Mouse (Mus musculus) heart, adult 9 months (tissue): Measurements from ENCODE around the gene Cox19.
"Not testable (repeated sequence)": the region's sequence is repeated elsewhere in the genome, so short reads cannot be mapped to it uniquely, and the experiment has no call there.

ENCODE experiments used
- DNase-seq, 2 experiments: peaks; one replicate each; pipeline ENCODE4 v3.0.0; 2022; ENCODE audit warnings: low spot score in 2 of 2

Cox19 gene

GRCm38 (mm10) chr5:139351134-139351533 lies at the start of gene Cox19:
TSS of gene Cox19 (minus strand) at chr5:139351418.
- no peak for DNase-seq

DNA sequence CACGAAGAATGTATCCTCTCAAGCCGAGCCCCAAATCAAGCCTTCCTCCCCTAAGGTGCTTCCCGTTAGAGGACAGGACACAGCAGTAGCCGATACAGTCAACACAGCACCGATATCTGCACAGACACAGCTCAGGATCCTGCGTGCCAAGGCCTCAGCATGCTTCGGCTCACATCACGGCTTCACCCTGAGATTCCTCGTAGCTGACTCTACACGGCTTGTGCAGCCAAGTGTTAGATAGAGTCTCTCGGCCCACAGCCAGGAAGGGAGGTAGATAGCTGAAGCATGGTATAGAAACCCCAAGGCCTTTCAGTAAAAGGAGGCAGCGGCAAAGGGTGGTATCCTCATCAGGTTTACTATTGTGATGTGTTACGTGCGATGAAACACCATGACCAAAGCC lies 48.8 kb upstream of the Cox19 start:
- no peak for DNase-seq

DNA sequence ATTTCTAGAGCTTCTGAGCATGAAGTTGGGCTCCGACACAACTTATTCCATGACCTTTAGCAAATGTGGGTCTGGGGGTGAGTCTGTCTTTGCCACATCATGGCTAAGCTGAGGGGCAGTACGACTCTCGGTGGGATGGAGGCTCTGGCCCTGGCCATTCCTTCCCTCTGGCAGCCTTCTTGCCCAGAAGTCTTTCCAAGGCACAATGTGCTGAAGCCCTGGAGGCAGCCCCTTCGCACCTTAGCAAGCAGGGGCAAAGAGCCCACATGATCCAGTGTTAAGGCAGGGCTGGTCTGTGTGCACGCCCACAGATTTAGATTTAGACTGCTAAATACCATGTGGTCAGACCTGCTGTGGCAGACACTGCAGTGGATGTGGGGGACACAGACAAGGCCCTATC lies 47.6 kb upstream of the Cox19 start:
- DNase-seq = no peak

GRCm38 (mm10) chr5:139397959-139398753 lies 46.9 kb upstream of the Cox19 start:
- DNase-seq = peak; percentile 88 to 97

DNA sequence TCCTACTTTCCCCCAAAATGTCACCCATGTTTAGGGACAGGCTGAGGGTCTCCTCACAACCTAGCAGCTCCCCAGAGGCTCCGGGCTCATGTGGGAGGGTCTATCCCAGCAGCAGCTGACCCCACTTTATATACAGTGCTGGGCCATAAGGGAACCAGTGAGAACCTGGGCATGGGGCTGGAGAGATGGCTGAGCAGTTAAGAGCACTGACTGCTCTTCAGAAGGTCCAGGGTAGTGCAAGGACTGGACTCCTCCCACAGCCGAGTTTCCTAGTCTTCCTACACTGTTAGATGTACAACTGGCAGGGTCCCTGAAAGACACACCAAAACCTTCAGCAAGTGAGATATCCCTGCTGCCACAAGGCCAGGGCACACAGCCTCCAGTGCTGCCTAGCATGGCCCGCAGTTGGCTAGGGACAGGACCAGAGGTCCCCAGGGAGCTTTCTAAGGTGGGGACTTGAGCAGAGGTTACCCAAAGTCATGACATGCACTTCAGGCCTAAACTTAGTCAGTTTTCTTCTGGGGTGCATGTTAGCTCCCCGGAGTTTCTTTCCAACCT lies 46.2 kb upstream of the Cox19 start:
- DNase-seq = no peak

DNA sequence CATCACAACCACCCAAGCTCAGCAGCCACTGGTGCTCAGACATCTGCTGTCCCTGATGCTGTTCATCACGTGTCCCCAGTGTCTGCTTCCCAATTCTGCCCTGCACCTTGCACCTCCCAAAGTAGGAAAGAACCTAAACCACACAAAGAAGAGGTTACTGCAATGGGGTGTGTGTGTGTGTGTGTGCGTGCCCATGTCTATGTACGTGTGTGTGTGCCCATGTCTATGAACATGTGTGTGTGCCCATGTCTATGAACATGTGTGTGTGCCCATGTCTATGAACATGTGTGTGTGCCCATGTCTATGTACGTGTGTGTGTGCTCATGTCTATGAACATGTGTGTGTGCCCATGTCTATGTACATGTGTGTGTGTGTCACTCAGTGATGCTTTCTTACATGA lies 44.3 kb upstream of the Cox19 start:
- DNase-seq = no peak

GRCm38 (mm10) chr5:139394399-139394798 lies 43.2 kb upstream of the Cox19 start:
- DNase-seq = no peak

GRCm38 (mm10) chr5:139393197-139393588 lies 42.0 kb upstream of the Cox19 start:
- DNase-seq = no peak

GRCm38 (mm10) chr5:139392219-139393196 lies 41.3 kb upstream of the Cox19 start:
- no peak for DNase-seq

DNA sequence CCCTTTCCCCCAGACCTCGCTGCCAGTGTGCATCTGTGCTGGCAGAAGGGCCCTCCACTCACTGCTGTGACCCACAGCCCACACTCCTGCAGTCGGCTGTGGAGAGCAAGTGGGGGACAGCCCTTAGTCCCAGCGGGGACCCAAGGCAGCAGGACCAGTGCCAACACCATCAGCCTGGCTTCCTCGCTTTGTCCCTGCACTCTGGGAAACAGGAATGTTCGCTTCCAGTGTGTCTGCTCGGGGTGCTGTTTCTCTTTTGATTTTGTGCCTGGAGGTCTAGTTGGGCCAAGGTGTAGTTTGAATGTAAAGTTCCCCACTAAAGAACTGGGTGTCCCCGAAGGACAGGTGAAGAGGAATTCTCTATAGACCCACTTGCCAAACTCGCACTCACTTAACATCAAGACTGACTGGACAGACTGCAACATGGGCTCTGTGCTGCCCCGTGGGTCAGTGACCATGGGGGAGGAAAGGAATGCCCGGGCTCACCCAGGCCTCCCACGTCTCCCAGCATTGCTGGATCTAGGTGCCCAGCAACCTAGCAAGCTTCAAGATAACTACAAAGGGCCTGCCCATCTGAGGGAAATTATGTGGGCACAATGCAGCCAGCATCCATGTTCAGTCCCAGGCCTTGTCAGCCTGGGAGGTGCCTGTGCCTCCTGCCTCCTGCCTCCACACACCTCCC lies 40.2 kb upstream of the Cox19 start:
- DNase-seq = no peak

GRCm38 (mm10) chr5:139390324-139391119 lies 39.3 kb upstream of the Cox19 start:
- not testable (repeated sequence) for DNase-seq

- peak; percentile 81 for DNase-seq
Observed at GRCm38 (mm10) chr5:139389676-139390061, 38.5 kb upstream of the Cox19 start.

DNA sequence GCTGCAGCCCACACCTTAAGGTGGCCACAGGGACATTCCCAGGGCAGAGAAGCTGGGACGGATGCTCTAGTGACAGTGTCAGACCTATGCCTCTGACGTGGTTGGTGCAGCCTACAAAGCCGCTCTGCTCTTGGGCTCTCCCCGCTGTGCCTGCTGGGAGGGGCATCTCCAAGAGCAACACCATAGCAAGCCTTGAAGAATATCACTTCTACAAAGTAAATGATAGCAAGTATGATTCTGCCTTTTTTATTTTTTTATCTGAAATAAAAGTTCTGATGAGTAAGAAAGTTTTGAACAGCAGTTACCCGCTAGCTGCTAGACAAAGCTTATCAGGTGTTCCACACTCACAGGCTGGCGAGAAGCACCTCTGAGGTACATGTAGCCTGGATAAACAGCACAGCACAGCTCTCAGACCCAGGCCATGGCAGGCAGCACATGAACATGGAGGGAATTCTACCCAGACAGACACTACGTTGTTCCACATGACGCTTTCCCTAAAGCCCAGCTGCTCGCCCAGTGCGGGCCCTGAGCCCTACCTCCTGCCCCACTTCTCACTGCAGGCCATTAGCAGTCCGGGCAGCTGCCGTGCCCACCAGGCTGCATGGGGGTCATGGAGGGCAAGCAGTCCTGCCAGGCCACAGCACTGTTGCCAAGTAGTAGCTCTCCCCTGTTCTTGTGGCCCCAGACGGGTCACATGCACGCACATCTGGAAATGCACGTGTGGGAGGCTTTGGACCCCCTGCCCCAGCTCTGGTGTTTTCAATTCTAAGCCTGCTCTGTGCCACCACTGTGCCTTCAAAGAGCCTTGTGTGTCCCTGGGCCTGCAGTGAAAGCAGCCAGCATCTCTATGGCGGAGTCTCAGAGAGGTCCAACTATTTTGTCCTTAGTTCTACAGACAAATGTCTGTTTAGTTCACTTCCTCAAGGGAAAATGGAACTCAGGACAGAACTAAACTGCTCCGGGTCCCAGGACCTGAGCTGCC lies 37.8 kb upstream of the Cox19 start:
- DNase-seq = no peak

DNA sequence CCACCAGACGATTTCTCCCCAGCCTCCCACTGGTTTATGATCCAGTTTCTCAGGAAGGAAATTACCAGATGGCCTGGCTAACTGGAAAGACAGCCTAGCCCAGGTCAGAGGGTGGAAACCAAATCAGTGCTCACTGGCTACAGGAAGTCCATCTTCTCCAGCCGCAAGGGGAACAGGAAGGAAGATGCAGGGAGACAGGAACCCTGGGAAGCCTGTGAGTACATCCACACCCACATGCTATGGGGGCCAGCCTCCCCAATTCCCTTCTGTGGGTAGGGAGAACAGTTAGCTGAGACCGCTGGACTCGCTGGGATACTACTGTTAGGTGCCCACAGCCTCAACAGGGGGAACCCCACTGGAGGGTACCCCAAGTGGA lies 37.0 kb upstream of the Cox19 start:
- DNase-seq = peak; percentile 65 to 83

DNA sequence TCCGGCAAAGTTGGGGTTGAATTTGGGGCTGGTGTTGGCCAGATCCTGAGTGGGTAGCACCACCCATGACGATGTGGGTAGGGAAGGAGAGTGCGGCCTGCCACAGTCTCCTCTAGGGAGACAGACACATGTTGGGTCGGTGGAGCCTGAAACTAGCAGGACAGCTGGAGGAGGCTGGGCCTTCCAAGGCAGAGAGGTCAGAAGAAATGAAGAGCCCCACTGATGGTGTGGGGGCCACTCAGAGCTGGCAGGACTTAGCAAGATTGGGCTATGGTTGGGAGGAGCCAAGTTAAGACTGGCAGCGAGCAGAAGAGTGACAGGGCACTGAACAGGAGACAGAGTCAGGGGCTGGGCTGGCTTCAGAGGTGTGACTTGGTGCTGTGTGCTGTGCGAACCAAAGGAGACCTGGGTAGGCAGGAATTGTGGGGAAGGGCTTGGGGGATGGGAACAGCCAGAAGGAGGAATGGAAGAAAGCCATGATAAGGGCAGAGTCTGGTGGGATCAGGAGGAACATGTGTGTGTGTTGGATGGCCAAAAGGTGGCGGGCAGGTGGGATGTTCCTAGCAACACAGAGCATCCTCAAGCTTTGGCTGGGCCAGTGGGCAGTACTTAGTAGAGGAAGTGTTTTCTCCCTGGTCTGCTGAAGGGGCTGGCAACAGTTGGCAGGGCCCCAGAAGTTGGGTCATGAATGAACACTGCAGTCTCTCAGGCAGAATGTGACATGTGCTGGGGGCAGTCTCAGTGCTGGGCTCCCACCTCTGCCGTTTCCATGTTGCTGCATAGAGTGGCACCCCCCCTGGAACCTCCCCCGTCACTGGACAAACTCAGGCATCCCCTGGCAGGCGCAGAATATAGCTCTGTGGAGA lies 36.3 kb upstream of the Cox19 start:
- DNase-seq = no peak

GRCm38 (mm10) chr5:139386047-139386446 lies 34.8 kb upstream of the Cox19 start:
- no peak for DNase-seq

DNA sequence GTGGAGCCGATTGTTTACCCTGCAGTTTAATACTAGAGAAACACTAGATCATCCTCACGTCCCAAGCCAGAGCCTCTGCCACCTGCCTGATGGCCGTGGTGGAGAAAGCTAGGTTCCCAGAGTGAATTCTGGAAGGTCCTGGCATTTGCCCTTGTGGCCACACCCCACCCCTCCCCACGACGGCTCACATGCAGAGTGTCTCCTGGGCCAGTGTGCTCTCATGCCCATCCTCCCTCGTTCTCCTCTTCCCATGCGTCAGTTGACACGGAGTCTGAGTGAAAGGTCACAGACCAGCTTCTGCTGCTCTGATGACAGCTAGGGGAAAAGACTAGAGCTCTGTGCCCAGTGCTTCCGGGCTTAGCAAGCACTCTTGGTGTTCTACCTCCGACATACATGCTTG lies 33.3 kb upstream of the Cox19 start:
- DNase-seq = peak in 1 of 2 experiments; percentile 67

DNA sequence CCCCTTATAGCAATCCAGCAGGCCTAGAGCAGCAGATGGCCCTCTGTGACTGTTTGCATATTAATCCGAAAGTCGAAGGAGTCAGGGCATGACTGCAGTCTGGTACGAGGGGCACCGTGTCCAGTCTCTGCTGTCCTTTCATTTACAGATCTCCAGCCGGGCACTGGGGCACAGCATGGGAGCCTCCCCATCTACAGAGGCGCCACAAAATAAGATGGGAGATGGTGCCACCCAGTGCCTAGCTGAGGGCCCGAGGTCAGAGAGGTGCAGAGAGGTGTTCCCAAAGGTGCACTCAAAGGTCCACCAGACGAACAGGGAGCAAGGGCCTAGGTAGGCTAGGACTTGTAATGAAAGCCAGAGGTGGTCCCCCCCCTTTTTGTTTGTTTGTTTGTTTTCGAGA lies 32.0 kb upstream of the Cox19 start:
- DNase-seq = no peak

DNA sequence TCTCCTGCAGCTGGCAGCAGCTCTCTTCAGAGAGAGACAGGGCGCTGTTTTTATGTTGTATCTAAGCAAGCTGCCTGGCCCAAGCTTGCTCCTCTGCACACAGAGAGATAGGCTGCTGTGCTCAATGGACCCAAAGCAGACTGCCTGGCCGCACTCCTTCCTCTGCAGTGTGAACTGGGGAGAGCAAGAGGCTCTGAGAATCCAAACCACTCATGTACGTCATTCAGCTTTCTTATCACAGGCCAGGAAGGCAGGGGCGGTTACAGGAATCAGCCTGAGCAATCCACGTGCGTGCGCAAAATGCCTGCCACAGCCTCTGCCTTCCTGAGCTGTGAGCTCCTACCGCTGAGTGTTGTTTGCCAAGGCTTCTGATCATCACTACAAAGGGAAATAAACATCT lies 31.5 kb upstream of the Cox19 start:
- peak; percentile 88 to 90 for DNase-seq
